Mouse (Mus musculus) kidney, embryonic 14.5 days (tissue): Measurements from ENCODE around the gene Arhgap6. TPM values are rescaled to one million over a fixed set of nuclear protein-coding genes. Genes with fewer than 3 reads are reported as not detected.

Experiments used
- ATAC-seq: fragments of 200-750 bp; cut with Nextera tagmentation; 2 replicates; pipeline ENCODE4 v1.8.0; 2017; ENCODE audit warnings: moderate number of reproducible peaks, mild to moderate bottlenecking, moderate TSS enrichment, moderate library complexity; ENCODE audit not compliant: low FRiP score, low TSS enrichment
- H3K27ac ChIP-seq: fragments of 300-500 bp; sonication (generic); 2 replicates; pipeline ENCODE4 v1.5.1; 2014; ENCODE audit warnings: low read depth, mild to moderate bottlenecking, low read length, moderate library complexity, mixed read lengths
- H3K27me3 ChIP-seq: fragments of 300-500 bp; sonication (generic); 2 replicates; pipeline ENCODE4 v1.6.1; 2014; ENCODE audit warnings: mild to moderate bottlenecking, low read length; ENCODE audit not compliant: control insufficient read depth, insufficient read depth
- H3K36me3 ChIP-seq: fragments of 300-500 bp; sonication (generic); 2 replicates; pipeline ENCODE4 v1.6.1; 2014; ENCODE audit warnings: low read length, mixed read lengths; ENCODE audit not compliant: control insufficient read depth, insufficient read depth
- H3K4me1 ChIP-seq: fragments of 300-500 bp; sonication (generic); 2 replicates; pipeline ENCODE4 v1.6.1; 2014; ENCODE audit warnings: low read length, mixed read lengths; ENCODE audit not compliant: control insufficient read depth, insufficient read depth
- H3K4me2 ChIP-seq: fragments of 300-500 bp; sonication (generic); replicated peaks from 2 replicates; pipeline ENCODE4 v1.6.1; 2014; ENCODE audit warnings: low read depth, mild to moderate bottlenecking, low read length
- H3K4me3 ChIP-seq: fragments of 300-500 bp; sonication (generic); 2 replicates; pipeline ENCODE4 v1.5.1; 2014; ENCODE audit warnings: mild to moderate bottlenecking, low read length
- H3K9ac ChIP-seq: fragments of 300-500 bp; sonication (generic); 2 replicates; pipeline ENCODE4 v1.6.1; 2014; ENCODE audit warnings: low read depth, mild to moderate bottlenecking, low read length, moderate library complexity
- H3K9me3 ChIP-seq: fragments of 300-500 bp; sonication (generic); 2 replicates; pipeline ENCODE4 v1.6.1; 2016; ENCODE audit warnings: low read length; ENCODE audit not compliant: control insufficient read depth
- WGBS: fragments of 180-500 bp; shearing (Covaris S2); extraction: QIAGEN DNeasy Blood & Tissue Kit; methylation state at CpG from one replicate; pipeline ENCODE4 v1.1.7; 2014; 5-methylcytosine and 5-hydroxymethylcytosine counted together
- polyA plus RNA-seq: library from polyadenylated mRNA; unstranded; fragments of >200 nt; fragmentation: Nextera tagmentation; extraction: Ambion mirVana; gene quantifications from 2 replicates; pipeline ENCODE4 v1.2.1, GENCODE M21; 2014

Arhgap6 gene
- polyA plus RNA-seq, 1 experiment from 2014 or later, result 3.0 TPM

- H3K9me3 ChIP-seq, result no peaks in the 10 kb centered on the region
- no peak overlapping the region for H3K4me3 ChIP-seq
- no peaks in the 10 kb centered on the region for H3K27me3 ChIP-seq
- no peak for ATAC-seq
- no peak overlapping the region for H3K27ac ChIP-seq
- no peak overlapping the region for H3K4me2 ChIP-seq
- no peaks in the 10 kb centered on the region for H3K36me3 ChIP-seq
- no peak overlapping the region for H3K9ac ChIP-seq
- no peaks in the 10 kb centered on the region for H3K4me1 ChIP-seq
Measured at GRCm38 (mm10) chrX:168848062-168848461, 53.2 kb downstream of the Arhgap6 start.

- Histone ChIP-seq H3K36me3 (no peaks in the 10 kb centered on the region), H3K4me3 (no peak overlapping the region), H3K4me2 (no peak overlapping the region), H3K9ac (no peak overlapping the region), H3K9me3 (no peaks in the 10 kb centered on the region), H3K4me1 (no peaks in the 10 kb centered on the region), H3K27me3 (no peaks in the 10 kb centered on the region), H3K27ac (no peak overlapping the region)
- no peak for ATAC-seq
- 52% methylated on average over 1 of the region's 1 CpGs for WGBS
Measured at GRCm38 (mm10) chrX:168874688-168875087, 79.8 kb downstream of the Arhgap6 start.

- no peak overlapping the region for H3K4me2 ChIP-seq
- no peaks in the 10 kb centered on the region for H3K27me3 ChIP-seq
- H3K9ac ChIP-seq, result no peak overlapping the region
- ATAC-seq, result no peak
- H3K27ac ChIP-seq, result no peak overlapping the region
- H3K4me3 ChIP-seq, result no peak overlapping the region
- no peaks in the 10 kb centered on the region for H3K4me1 ChIP-seq
- no peaks in the 10 kb centered on the region for H3K36me3 ChIP-seq
- WGBS, result 91% methylated on average over 2 of the region's 2 CpGs
- H3K9me3 ChIP-seq, result no peaks in the 10 kb centered on the region
Measured at GRCm38 (mm10) chrX:168903557-168903956, 108.7 kb downstream of the Arhgap6 start.

- no peak for ATAC-seq
Measured at GRCm38 (mm10) chrX:168904086-168904485, 109.2 kb downstream of the Arhgap6 start.

GRCm38 (mm10) chrX:168907586-168907985 is 112.7 kb downstream of the Arhgap6 start:
- Histone ChIP-seq H3K4me1 (no peaks in the 10 kb centered on the region), H3K27ac (no peak overlapping the region), H3K4me3 (no peak overlapping the region), H3K9ac (no peak overlapping the region), H3K36me3 (no peaks in the 10 kb centered on the region), H3K9me3 (no peaks in the 10 kb centered on the region), H3K27me3 (no peaks in the 10 kb centered on the region), H3K4me2 (no peak overlapping the region)
- no peak for ATAC-seq
- 42% methylated on average over 2 of the region's 2 CpGs for WGBS

More at GRCm38 (mm10) chrX:168904086-168904485, 109.2 kb downstream of the Arhgap6 start:
- H3K27me3 ChIP-seq, result no peaks in the 10 kb centered on the region
- WGBS, result 69% methylated on average over 3 of the region's 3 CpGs
- no peak overlapping the region for H3K27ac ChIP-seq
- H3K9me3 ChIP-seq, result no peaks in the 10 kb centered on the region
- H3K4me2 ChIP-seq, result no peak overlapping the region
- H3K4me3 ChIP-seq, result no peak overlapping the region
- H3K9ac ChIP-seq, result no peak overlapping the region
- no peaks in the 10 kb centered on the region for H3K4me1 ChIP-seq
- no peaks in the 10 kb centered on the region for H3K36me3 ChIP-seq

GRCm38 (mm10) chrX:168913519-168913918 is 118.6 kb downstream of the Arhgap6 start:
- Histone ChIP-seq H3K4me2 (no peak overlapping the region), H3K4me1 (no peaks in the 10 kb centered on the region), H3K27me3 (no peaks in the 10 kb centered on the region), H3K36me3 (no peaks in the 10 kb centered on the region), H3K4me3 (no peak overlapping the region), H3K9me3 (no peaks in the 10 kb centered on the region), H3K9ac (no peak overlapping the region), H3K27ac (no peak overlapping the region)
- ATAC-seq, result no peak

- no peaks in the 10 kb centered on the region for H3K4me1 ChIP-seq
- H3K4me3 ChIP-seq, result no peak overlapping the region
- no peak overlapping the region for H3K9ac ChIP-seq
- WGBS, result 77% methylated on average over 2 of the region's 2 CpGs
- no peaks in the 10 kb centered on the region for H3K27me3 ChIP-seq
- H3K36me3 ChIP-seq, result no peaks in the 10 kb centered on the region
- no peaks in the 10 kb centered on the region for H3K9me3 ChIP-seq
- no peak for ATAC-seq
- no peak overlapping the region for H3K27ac ChIP-seq
- no peak overlapping the region for H3K4me2 ChIP-seq
Measured at GRCm38 (mm10) chrX:168920942-168921341, 126.0 kb downstream of the Arhgap6 start.

- H3K4me3 ChIP-seq, result no peak overlapping the region
- WGBS, result 68% methylated on average over 1 of the region's 1 CpGs
- H3K9me3 ChIP-seq, result no peaks in the 10 kb centered on the region
- no peaks in the 10 kb centered on the region for H3K36me3 ChIP-seq
- ATAC-seq, result no peak
- H3K9ac ChIP-seq, result no peak overlapping the region
- H3K27ac ChIP-seq, result no peak overlapping the region
- H3K27me3 ChIP-seq, result peaks cover 3% of the 10 kb centered on the region; the same call in 1 of the 2 replicates
- H3K4me2 ChIP-seq, result no peak overlapping the region
- no peaks in the 10 kb centered on the region for H3K4me1 ChIP-seq
Measured at GRCm38 (mm10) chrX:168932420-168932819, 137.5 kb downstream of the Arhgap6 start.

GRCm38 (mm10) chrX:168935447-168935846 is 140.5 kb downstream of the Arhgap6 start:
- no peak for ATAC-seq
- Histone ChIP-seq H3K4me3 (no peak overlapping the region), H3K4me2 (no peak overlapping the region), H3K4me1 (no peaks in the 10 kb centered on the region), H3K9ac (no peak overlapping the region), H3K9me3 (no peaks in the 10 kb centered on the region), H3K27ac (no peak overlapping the region), H3K27me3 (peaks cover 3% of the 10 kb centered on the region; the same call in 1 of the 2 replicates), H3K36me3 (no peaks in the 10 kb centered on the region)
- 10% methylated on average over 3 of the region's 3 CpGs for WGBS
